Mouse (Mus musculus) brain, embryonic 14.5 days (tissue): ENCODE measurements around the gene Chd9.

Experiments
- CTCF ChIP-seq: fragments of 200-500 bp; IDR thresholded peaks from 2 replicates; pipeline ENCODE4 v1.5.1; 2012; ENCODE audit warnings: inconsistent platforms, mild to moderate bottlenecking, moderate library complexity, borderline replicate concordance; ENCODE audit not compliant: insufficient read depth, insufficient read length; ENCODE audit errors: extremely low read depth
- POLR2A ChIP-seq: fragments of 200-500 bp; IDR thresholded peaks from 2 replicates; pipeline ENCODE4 v1.6.1; 2012; ENCODE audit warnings: mild to moderate bottlenecking, inconsistent platforms, borderline replicate concordance; ENCODE audit not compliant: poor library complexity, insufficient read depth, insufficient read length, severe bottlenecking; ENCODE audit errors: extremely low read depth

DNA sequence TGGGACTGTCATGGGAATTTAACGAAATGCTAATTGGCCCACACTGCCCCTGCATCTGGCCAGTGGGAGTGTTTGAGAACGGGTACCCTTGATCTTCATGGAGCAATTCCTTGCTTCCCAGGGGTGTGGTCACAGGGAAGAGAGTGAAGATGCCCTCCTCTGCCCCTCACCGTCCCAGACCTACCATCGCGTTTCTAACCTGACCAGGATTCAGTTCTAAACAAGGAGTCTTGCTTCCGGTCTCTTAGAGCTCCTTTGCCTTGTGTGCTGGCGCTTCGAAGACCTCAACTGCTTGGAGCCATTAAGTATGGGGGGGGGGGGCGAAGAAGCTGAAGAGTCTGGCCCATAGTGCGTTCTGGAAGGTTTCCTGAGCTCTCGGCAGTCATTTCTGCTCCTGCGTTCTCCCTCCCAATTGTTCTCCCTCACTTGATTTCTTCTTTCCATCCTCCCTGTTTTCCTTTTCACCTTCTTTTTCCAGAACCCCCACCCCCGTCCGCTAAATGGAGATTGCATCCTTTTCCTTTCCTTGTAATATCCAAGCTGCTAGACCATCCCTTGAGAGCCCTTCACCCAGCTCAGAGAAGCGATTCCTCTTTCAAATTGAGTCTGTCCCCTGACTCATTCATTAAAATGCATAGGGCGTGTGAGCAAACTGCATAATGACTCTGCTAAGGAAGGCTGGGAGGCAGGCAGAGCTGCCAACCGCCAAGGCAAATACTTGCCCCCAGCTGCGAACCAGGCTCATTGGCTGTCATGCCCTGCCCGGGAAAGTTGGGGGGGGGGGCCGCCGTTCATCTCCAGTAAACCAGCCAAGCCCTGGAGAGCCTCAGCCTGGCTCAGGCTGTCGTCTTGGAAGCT is 42.0 kb downstream of the Chd9 start:
- TF ChIP-seq CTCF (no peak), POLR2A (no peak)
